Mouse (Mus musculus): Measurements from ENCODE around the gene Krtap9-3. TPM values are rescaled to one million over a fixed set of nuclear protein-coding genes. Genes with fewer than 3 reads are reported as not detected.

The Krtap9-3 gene
- polyA plus RNA-seq, 1 experiment from 2014 or later, result not detected

DNA sequence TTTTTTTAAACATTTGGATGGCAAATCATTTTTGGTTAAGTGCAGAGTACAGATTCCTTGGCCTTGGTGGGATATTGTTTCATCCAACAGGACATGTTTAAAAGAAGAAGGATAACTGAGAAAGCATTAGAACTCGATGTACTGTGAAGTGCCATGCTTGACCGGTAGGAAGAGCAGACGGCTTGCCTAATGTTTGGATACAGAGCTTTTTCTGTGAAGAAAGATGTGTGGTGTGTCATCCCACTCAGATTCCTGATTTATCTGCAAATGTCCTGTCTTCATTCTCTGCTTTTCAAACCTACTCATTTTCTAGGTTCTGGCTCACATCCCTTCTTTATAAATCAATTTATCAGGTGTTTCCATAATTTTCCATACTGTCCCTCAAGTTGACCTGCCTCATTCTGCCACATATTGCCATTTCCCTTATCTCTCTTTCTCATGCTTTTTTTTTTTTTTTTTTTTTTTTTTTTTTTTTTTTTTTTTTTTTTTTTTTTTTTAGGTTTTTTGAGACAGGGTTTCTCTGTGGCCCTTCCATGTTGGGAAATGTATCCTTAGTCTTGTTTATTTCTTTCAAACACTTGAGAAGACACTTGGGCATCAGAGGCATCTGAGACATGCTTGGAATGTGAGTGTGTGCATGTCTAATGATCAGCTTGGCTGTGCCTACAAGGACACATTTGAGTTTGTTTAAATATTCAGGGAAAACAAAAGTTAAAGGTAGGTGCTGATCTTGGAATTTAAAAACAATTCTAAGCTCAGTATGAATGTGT lies 39.7 kb downstream of the Krtap9-3 start:
- no peak overlapping the region for H3K27ac ChIP-seq
- no peaks in the 10 kb centered on the region for H3K36me3 ChIP-seq (replicated peaks)
- WGBS, result 96% methylated on average over 3 of the region's 3 CpGs
- H3K4me3 ChIP-seq (replicated peaks), result no peak overlapping the region
- no peak overlapping the region for H3K4me2 ChIP-seq
- H3K27me3 ChIP-seq, result no peaks in the 10 kb centered on the region
- no peak for ATAC-seq (ENCODE audit: low FRiP score)
- H3K9ac ChIP-seq, result no peak overlapping the region
- H3K9me3 ChIP-seq, result no peaks in the 10 kb centered on the region
- H3K4me1 ChIP-seq, result no peaks in the 10 kb centered on the region

DNA sequence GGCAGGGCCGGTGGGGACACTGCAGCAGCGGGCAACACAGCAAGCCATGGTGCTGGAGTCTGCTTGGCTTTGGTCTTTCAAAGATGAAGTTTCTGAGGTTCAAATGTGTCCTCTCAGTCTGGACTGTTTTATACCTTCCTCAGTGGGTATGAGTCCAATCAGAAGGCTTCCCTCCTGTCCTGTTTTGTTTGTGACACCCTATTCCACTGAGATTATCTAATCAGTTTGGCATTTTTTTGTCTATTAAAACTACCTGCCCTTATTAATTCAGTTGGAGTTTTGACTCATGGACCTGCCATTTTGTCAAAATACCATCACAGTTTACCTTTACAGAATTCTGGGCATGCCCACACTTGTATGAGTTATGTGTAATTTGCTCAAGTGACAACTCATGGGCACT lies 41.2 kb downstream of the Krtap9-3 start, which contains the start of gene Krtap3-2:
TSS of gene Krtap3-2 (minus strand) at position 101 of the 400 bp plus-strand sequence.
- no peak within 1 kb of the TSS for H3K27ac ChIP-seq
- no peaks in the 10 kb centered on the region for H3K9me3 ChIP-seq
- peaks cover 3% of the 10 kb centered on the region; the same call in 1 of the 2 replicates for H3K27me3 ChIP-seq
- H3K9ac ChIP-seq, result no peak within 1 kb of the TSS
- H3K36me3 ChIP-seq (replicated peaks), result no peaks in the 10 kb centered on the region
- H3K4me1 ChIP-seq, result no peaks in the 10 kb centered on the region
- no peak within 1 kb of the TSS for H3K4me3 ChIP-seq (replicated peaks)
- no peak for ATAC-seq (ENCODE audit: low FRiP score)
- no peak within 1 kb of the TSS for H3K4me2 ChIP-seq
- 100% methylated on average over 2 of the region's 2 CpGs for WGBS

GRCm38 (mm10) chr11:99556195-99556594 lies 41.7 kb downstream of the Krtap9-3 start:
- Histone ChIP-seq H3K9ac (no peak overlapping the region), H3K36me3 (replicated peaks) (no peaks in the 10 kb centered on the region), H3K4me3 (replicated peaks) (no peak overlapping the region), H3K9me3 (no peaks in the 10 kb centered on the region), H3K4me2 (no peak overlapping the region), H3K27me3 (peaks cover 3% of the 10 kb centered on the region; the same call in 1 of the 2 replicates), H3K27ac (no peak overlapping the region), H3K4me1 (no peaks in the 10 kb centered on the region)
- WGBS, result 91% methylated on average over 2 of the region's 2 CpGs
- ATAC-seq (ENCODE audit: low FRiP score), result no peak

DNA sequence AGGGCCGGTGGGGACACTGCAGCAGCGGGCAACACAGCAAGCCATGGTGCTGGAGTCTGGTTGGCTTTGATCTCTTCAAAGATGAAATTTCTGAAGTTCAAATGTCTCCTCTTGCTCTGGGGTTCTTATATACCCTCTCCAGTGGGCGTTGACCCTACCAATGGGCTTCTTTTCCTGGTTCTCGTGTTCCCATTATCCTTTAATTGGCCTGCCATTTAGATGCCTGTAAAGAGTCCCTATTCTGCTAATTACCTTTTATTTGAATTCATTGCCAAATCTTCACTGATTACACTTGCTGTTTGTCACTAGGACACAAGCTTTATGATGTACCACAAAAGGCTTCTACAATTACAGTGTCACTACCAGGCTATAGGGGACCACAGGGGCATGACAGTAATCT lies 47.1 kb downstream of the Krtap9-3 start, which contains the start of gene Krtap3-3:
TSS of gene Krtap3-3 (minus strand) at position 101 of the 400 bp plus-strand sequence.
- H3K4me3 ChIP-seq (replicated peaks), result no peak within 1 kb of the TSS
- no peaks in the 10 kb centered on the region for H3K4me1 ChIP-seq
- H3K9ac ChIP-seq, result no peak within 1 kb of the TSS
- no peaks in the 10 kb centered on the region for H3K9me3 ChIP-seq
- no peak within 1 kb of the TSS for H3K27ac ChIP-seq
- H3K36me3 ChIP-seq (replicated peaks), result no peaks in the 10 kb centered on the region
- no peak within 1 kb of the TSS for H3K4me2 ChIP-seq
- no peak for ATAC-seq (ENCODE audit: low FRiP score)
- 64% methylated on average over 4 of the region's 4 CpGs for WGBS
- H3K27me3 ChIP-seq, result peaks cover 11% of the 10 kb centered on the region; the same call in 1 of the 2 replicates

- H3K27me3 ChIP-seq, result peaks cover 11% of the 10 kb centered on the region; the same call in 1 of the 2 replicates
- no peak for ATAC-seq (ENCODE audit: low FRiP score)
- H3K4me3 ChIP-seq (replicated peaks), result no peak overlapping the region
- H3K36me3 ChIP-seq (replicated peaks), result no peaks in the 10 kb centered on the region
- H3K4me2 ChIP-seq, result no peak overlapping the region
- no peaks in the 10 kb centered on the region for H3K9me3 ChIP-seq
- no peak overlapping the region for H3K27ac ChIP-seq
- no peak overlapping the region for H3K9ac ChIP-seq
- H3K4me1 ChIP-seq, result no peaks in the 10 kb centered on the region
Observed at GRCm38 (mm10) chr11:99547892-99548291, 50.0 kb downstream of the Krtap9-3 start.

Other genes starting within 250 kb of the Krtap9-3 start
- not detected in 2 replicates for gene Krt27, start 247.0 kb downstream of the Krtap9-3 start, polyA plus RNA-seq (2016; fragmentation: Nextera tagmentation; extraction: Ambion mirVana)
- 0.38 and 0.40 TPM in 2 replicates for gene Krt28, start 223.2 kb downstream of the Krtap9-3 start, polyA plus RNA-seq (2016; fragmentation: Nextera tagmentation; extraction: Ambion mirVana)
- gene Krt10, start 208.7 kb downstream of the Krtap9-3 start, polyA plus RNA-seq (2016; fragmentation: Nextera tagmentation; extraction: Ambion mirVana), result 40.2 and 42.4 TPM in 2 replicates
- gene Krt12, start 175.8 kb downstream of the Krtap9-3 start, polyA plus RNA-seq (2016; fragmentation: Nextera tagmentation; extraction: Ambion mirVana), result not detected in 2 replicates
- gene Krt20, start 160.0 kb downstream of the Krtap9-3 start, polyA plus RNA-seq (2016; fragmentation: Nextera tagmentation; extraction: Ambion mirVana), result 0.15 TPM in 1 of 2 replicates, not detected in the other
- gene Krt23, start 105.0 kb downstream of the Krtap9-3 start, polyA plus RNA-seq (2016; fragmentation: Nextera tagmentation; extraction: Ambion mirVana), result 0.74 and 0.75 TPM in 2 replicates
- gene Krt39, start 76.8 kb downstream of the Krtap9-3 start, polyA plus RNA-seq (2016; fragmentation: Nextera tagmentation; extraction: Ambion mirVana), result not detected in 2 replicates
- gene Krt40, start 54.9 kb downstream of the Krtap9-3 start, polyA plus RNA-seq (2016; fragmentation: Nextera tagmentation; extraction: Ambion mirVana), result not detected in 2 replicates
- gene Krtap3-3, start 47.2 kb downstream of the Krtap9-3 start, polyA plus RNA-seq (2016; fragmentation: Nextera tagmentation; extraction: Ambion mirVana), result not detected in 2 replicates
- gene Krtap3-2, start 41.3 kb downstream of the Krtap9-3 start, polyA plus RNA-seq (2016; fragmentation: Nextera tagmentation; extraction: Ambion mirVana), result not detected in 2 replicates
- gene Gm11939, start 38.6 kb downstream of the Krtap9-3 start, polyA plus RNA-seq (2016; fragmentation: Nextera tagmentation; extraction: Ambion mirVana), result not detected in 2 replicates
- not detected in 2 replicates for gene Krtap3-1, start 31.5 kb downstream of the Krtap9-3 start, polyA plus RNA-seq (2016; fragmentation: Nextera tagmentation; extraction: Ambion mirVana)
- gene Krtap1-5, start 17.1 kb downstream of the Krtap9-3 start, polyA plus RNA-seq (2016; fragmentation: Nextera tagmentation; extraction: Ambion mirVana), result not detected in 2 replicates
- not detected in 2 replicates for gene Krtap1-4, start 14.5 kb downstream of the Krtap9-3 start, polyA plus RNA-seq (2016; fragmentation: Nextera tagmentation; extraction: Ambion mirVana)
- gene Krtap1-3, start 6.8 kb downstream of the Krtap9-3 start, polyA plus RNA-seq (2016; fragmentation: Nextera tagmentation; extraction: Ambion mirVana), result not detected in 2 replicates
- not detected in 2 replicates for gene Gm11938, start 5.2 kb upstream of the Krtap9-3 start, polyA plus RNA-seq (2016; fragmentation: Nextera tagmentation; extraction: Ambion mirVana)
- gene Gm11937, start 12.1 kb upstream of the Krtap9-3 start, polyA plus RNA-seq (2016; fragmentation: Nextera tagmentation; extraction: Ambion mirVana), result not detected in 2 replicates
- gene Krtap2-4, start 16.7 kb upstream of the Krtap9-3 start, polyA plus RNA-seq (2016; fragmentation: Nextera tagmentation; extraction: Ambion mirVana), result not detected in 2 replicates
- gene Gm11562, start 22.3 kb upstream of the Krtap9-3 start, polyA plus RNA-seq (2016; fragmentation: Nextera tagmentation; extraction: Ambion mirVana), result not detected in 2 replicates
- gene Krtap4-1, start 30.1 kb upstream of the Krtap9-3 start, polyA plus RNA-seq (2016; fragmentation: Nextera tagmentation; extraction: Ambion mirVana), result not detected in 2 replicates
- gene Krtap4-2, start 37.0 kb upstream of the Krtap9-3 start, polyA plus RNA-seq (2016; fragmentation: Nextera tagmentation; extraction: Ambion mirVana), result not detected in 2 replicates
- gene Krtap4-7, start 46.0 kb upstream of the Krtap9-3 start, polyA plus RNA-seq (2016; fragmentation: Nextera tagmentation; extraction: Ambion mirVana), result not detected in 2 replicates
- gene Gm11555, start 52.1 kb upstream of the Krtap9-3 start, polyA plus RNA-seq (2016; fragmentation: Nextera tagmentation; extraction: Ambion mirVana), result not detected in 2 replicates
- gene Gm11563, start 60.9 kb upstream of the Krtap9-3 start, polyA plus RNA-seq (2016; fragmentation: Nextera tagmentation; extraction: Ambion mirVana), result not detected in 2 replicates
- not detected in 2 replicates for gene Krtap4-6, start 67.9 kb upstream of the Krtap9-3 start, polyA plus RNA-seq (2016; fragmentation: Nextera tagmentation; extraction: Ambion mirVana)
- gene Gm14190, start 92.6 kb upstream of the Krtap9-3 start, polyA plus RNA-seq (2016; fragmentation: Nextera tagmentation; extraction: Ambion mirVana), result not detected in 2 replicates
- not detected in 2 replicates for gene Gm14180, start 136.2 kb upstream of the Krtap9-3 start, polyA plus RNA-seq (2016; fragmentation: Nextera tagmentation; extraction: Ambion mirVana)
- not detected in 2 replicates for gene Gm11595, start 174.8 kb upstream of the Krtap9-3 start, polyA plus RNA-seq (2016; fragmentation: Nextera tagmentation; extraction: Ambion mirVana)
- not detected in 2 replicates for gene Krtap4-8, start 182.6 kb upstream of the Krtap9-3 start, polyA plus RNA-seq (2016; fragmentation: Nextera tagmentation; extraction: Ambion mirVana)
- gene Krtap4-9, start 187.1 kb upstream of the Krtap9-3 start, polyA plus RNA-seq (2016; fragmentation: Nextera tagmentation; extraction: Ambion mirVana), result not detected in 2 replicates
- not detected in 2 replicates for gene Gm11596, start 195.4 kb upstream of the Krtap9-3 start, polyA plus RNA-seq (2016; fragmentation: Nextera tagmentation; extraction: Ambion mirVana)
- gene Gm11569, start 200.8 kb upstream of the Krtap9-3 start, polyA plus RNA-seq (2016; fragmentation: Nextera tagmentation; extraction: Ambion mirVana), result not detected in 2 replicates
- not detected in 2 replicates for gene Gm11554, start 206.3 kb upstream of the Krtap9-3 start, polyA plus RNA-seq (2016; fragmentation: Nextera tagmentation; extraction: Ambion mirVana)
- not detected in 2 replicates for gene Krtap4-13, start 211.8 kb upstream of the Krtap9-3 start, polyA plus RNA-seq (2016; fragmentation: Nextera tagmentation; extraction: Ambion mirVana)
- not detected in 2 replicates for gene Gm11564, start 217.6 kb upstream of the Krtap9-3 start, polyA plus RNA-seq (2016; fragmentation: Nextera tagmentation; extraction: Ambion mirVana)
- not detected in 2 replicates for gene 2300003K06Rik, start 240.0 kb upstream of the Krtap9-3 start, polyA plus RNA-seq (2016; fragmentation: Nextera tagmentation; extraction: Ambion mirVana)